Mouse (Mus musculus) bone marrow, adult 2 months (tissue): Measurements from ENCODE around the gene E2f3. TPM values are rescaled to one million over a fixed set of nuclear protein-coding genes. Genes with fewer than 3 reads are reported as not detected.

Source experiments
- H3K27ac ChIP-seq: fragments of 200-500 bp; 2 replicates; pipeline ENCODE4 v1.5.1; 2012; ENCODE audit warnings: low read depth, mild to moderate bottlenecking, control low read depth, inconsistent platforms, low read length; ENCODE audit not compliant: control insufficient read depth, poor library complexity, insufficient read depth
- H3K4me1 ChIP-seq: fragments of 200-500 bp; 2 replicates; pipeline ENCODE4 v1.6.1; 2011; ENCODE audit warnings: low read length; ENCODE audit not compliant: control insufficient read depth, insufficient read depth
- H3K4me3 ChIP-seq: fragments of 200-500 bp; replicated peaks from 2 replicates; pipeline ENCODE3; 2011; ENCODE audit warnings: mild to moderate bottlenecking, low read depth, low read length, control low read depth; ENCODE audit not compliant: control insufficient read depth
- CTCF ChIP-seq: fragments of 200-500 bp; IDR thresholded peaks from 2 replicates; pipeline ENCODE4 v1.5.1; 2011; ENCODE audit warnings: low read length, control low read depth; ENCODE audit not compliant: control insufficient read depth, insufficient read depth
- POLR2A ChIP-seq: fragments of 200-500 bp; IDR thresholded peaks from 2 replicates; pipeline ENCODE4 v1.6.1; 2011; ENCODE audit warnings: low read depth, mild to moderate bottlenecking, control low read depth, low read length, borderline replicate concordance; ENCODE audit not compliant: control insufficient read depth
- WGBS: fragments of 180-500 bp; shearing (Covaris S2); methylation state at CpG from one replicate; pipeline ENCODE4 v1.1.7; 2018; 5-methylcytosine and 5-hydroxymethylcytosine counted together
- polyA plus RNA-seq: library from polyadenylated mRNA; stranded (reverse); fragments of >200 nt; gene quantifications from 2 replicates; pipeline ENCODE4 v1.2.4, GENCODE M21; 2011; ENCODE audit warnings: low replicate concordance; ENCODE audit not compliant: missing spikeins, insufficient read depth, insufficient read length

The E2f3 gene
- polyA plus RNA-seq, 1 experiment, result 11.1 TPM

DNA sequence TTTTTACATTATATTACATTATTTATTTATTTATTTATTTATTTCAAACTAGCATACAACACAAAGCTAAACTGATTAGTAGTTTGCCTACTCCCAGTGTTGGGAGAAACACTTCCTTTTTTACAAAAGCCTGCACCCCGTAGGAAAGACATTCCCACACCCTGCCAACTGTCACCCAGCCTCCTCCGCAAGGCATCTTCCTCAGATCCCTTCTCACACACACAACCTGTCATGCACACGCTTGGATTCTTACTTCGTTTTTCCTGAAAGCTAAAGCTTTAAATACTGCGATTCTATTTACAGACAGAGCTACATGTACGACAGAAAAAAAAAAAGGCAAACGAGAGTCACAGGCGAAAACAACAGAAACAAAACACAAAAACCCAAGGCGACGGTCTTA lies 79.1 kb downstream of the E2f3 start:
- no peaks in the 10 kb centered on the region for H3K4me1 ChIP-seq
- H3K4me3 ChIP-seq, result no peak overlapping the region
- no peak for TF ChIP-seq CTCF
- TF ChIP-seq POLR2A, result no peak
- H3K27ac ChIP-seq, result no peak overlapping the region
- 89% methylated on average over 10 of the region's 10 CpGs for WGBS

DNA sequence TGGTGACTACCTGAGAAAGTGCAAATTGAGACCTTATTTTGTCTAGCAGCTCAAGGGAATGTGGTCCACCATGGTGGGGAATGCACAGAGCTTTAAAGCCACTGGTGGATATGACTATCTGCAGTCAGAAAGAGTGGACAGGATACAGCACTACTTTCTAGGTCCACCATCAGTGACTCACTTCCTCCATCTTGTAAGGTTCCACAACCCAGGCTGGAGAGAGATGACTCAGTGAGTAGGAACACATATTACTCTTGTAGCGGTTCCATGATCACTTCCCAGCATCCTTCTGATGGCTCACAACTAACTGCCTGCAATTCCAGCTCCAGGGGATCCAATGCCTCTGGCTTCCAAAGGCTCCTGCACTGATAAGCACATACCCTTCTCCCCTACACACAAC lies 82.5 kb downstream of the E2f3 start:
- no peak overlapping the region for H3K4me3 ChIP-seq
- WGBS, result 68% methylated on average over 1 of the region's 1 CpGs

DNA sequence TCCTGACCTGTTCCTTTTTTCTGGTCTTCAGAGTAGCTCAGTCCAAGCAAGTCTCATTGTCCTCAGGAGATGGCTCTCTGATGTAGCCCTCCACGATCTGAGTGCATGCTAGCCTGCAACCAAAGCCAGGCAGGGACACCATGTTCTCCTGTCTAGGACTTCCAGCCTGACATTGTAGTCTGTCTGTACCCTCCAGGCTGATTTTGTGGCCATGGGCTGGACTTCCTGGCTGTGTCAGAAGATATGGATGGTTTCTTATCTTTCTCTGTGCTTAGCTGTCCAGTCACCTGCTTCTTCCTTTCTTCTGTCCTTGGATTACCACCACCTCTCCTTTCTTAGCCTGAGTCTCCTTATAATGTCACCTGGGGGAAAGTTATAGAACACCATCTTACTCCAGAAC lies 83.2 kb downstream of the E2f3 start:
- H3K4me1 ChIP-seq, result no peaks in the 10 kb centered on the region; the same call in 1 of the 2 replicates
- WGBS, result 69% methylated on average over 1 of the region's 1 CpGs
- H3K27ac ChIP-seq, result no peak overlapping the region
- TF ChIP-seq CTCF (no peak), POLR2A (no peak)
- no peak overlapping the region for H3K4me3 ChIP-seq

More for the DNA sequence above, 82.5 kb downstream of the E2f3 start:
- Histone ChIP-seq H3K27ac (no peak overlapping the region), H3K4me1 (no peaks in the 10 kb centered on the region; the same call in 1 of the 2 replicates)
- no peak for TF ChIP-seq POLR2A
- TF ChIP-seq CTCF, result no peak

DNA sequence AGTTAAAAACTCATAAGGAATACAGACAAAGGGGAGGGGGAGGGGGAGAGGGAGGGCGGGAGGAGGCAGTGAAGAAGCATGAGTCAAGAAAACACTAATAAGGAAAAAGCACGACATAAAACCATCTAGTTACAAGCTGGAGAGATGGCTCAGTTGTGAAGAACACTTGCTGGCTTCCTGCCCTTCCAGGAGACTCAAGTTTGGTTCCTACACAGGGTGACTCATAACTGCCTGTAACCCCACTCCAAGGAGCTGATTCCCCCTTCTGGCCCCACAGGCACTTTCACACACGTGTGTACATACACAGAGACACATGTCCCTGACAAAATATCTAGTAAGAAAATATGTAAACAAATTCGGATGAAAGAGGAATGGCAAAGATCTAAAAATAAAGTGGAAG lies 84.2 kb downstream of the E2f3 start:
- no peak overlapping the region for H3K27ac ChIP-seq
- 70% methylated on average over 4 of the region's 4 CpGs for WGBS
- H3K4me1 ChIP-seq, result no peaks in the 10 kb centered on the region; the same call in 1 of the 2 replicates
- TF ChIP-seq CTCF (no peak), POLR2A (no peak)
- H3K4me3 ChIP-seq, result no peak overlapping the region

DNA sequence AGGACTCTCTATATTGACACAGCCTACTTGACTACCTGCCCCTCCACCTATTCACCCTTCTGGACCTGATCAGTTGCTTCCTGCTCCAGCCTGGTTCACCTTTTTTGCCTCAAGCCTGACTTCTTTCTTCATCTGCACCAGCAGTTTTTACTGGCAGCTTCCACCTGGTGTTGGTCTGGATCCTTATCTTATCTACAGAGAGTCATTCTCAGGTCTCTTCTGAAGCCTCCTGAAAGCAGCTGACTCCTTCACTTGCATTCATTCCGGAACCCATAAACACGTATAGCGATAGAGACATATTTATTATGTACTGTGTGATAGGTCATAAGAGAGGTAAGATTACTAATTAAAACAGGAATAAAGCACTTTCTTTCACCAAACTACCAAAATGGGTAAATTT lies 119.1 kb downstream of the E2f3 start:
- TF ChIP-seq CTCF (no peak), POLR2A (no peak)
- Histone ChIP-seq H3K4me3 (no peak overlapping the region), H3K27ac (no peak overlapping the region), H3K4me1 (no peaks in the 10 kb centered on the region)
- WGBS, result 90% methylated on average over 3 of the region's 3 CpGs

DNA sequence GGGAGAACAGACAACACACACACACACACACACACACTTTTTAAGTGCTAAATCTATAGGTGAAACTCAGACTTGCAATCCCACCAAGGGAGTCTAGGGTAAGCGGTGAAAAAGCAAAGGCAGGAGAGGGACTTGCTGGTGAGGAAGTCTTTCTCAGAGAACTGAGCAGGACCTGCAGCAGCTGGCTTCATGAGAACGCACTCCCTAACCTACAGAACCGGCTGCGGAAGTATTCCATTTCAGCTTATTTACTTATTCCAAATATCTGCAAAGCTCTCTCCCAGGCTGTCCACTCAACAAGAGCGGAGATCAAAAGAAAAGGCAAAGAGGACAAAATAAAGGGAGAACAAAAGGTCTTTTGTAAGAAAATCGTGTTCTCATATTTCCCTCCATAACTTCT lies 121.5 kb downstream of the E2f3 start:
- no peaks in the 10 kb centered on the region for H3K4me1 ChIP-seq
- 87% methylated on average over 6 of the region's 6 CpGs for WGBS
- TF ChIP-seq POLR2A (no peak), CTCF (no peak)

GRCm38 (mm10) chr13:29860087-29860486 lies 125.8 kb downstream of the E2f3 start:
- no peaks in the 10 kb centered on the region for H3K4me1 ChIP-seq
- WGBS, result 77% methylated on average over 2 of the region's 2 CpGs
- no peak overlapping the region for H3K27ac ChIP-seq
- TF ChIP-seq POLR2A (no peak), CTCF (no peak)
- no peak overlapping the region for H3K4me3 ChIP-seq

More for the DNA sequence above, 121.5 kb downstream of the E2f3 start:
- Histone ChIP-seq H3K27ac (no peak overlapping the region), H3K4me3 (no peak overlapping the region)

- 14% methylated on average over 4 of the region's 4 CpGs for WGBS
- Histone ChIP-seq H3K27ac (no peak overlapping the region), H3K4me1 (no peaks in the 10 kb centered on the region), H3K4me3 (no peak overlapping the region)
- no peak for TF ChIP-seq POLR2A
- TF ChIP-seq CTCF, result no peak
Observed at GRCm38 (mm10) chr13:29857436-29857835, 128.4 kb downstream of the E2f3 start.

Other genes with a start within 250 kb of the E2f3 start
- 4.9 and 11.5 TPM in 2 replicates for gene Cdkal1, start 130.4 kb downstream of the E2f3 start, polyA plus RNA-seq
- 0.66 and 2.9 TPM in 2 replicates for gene Mboat1, start 150.4 kb upstream of the E2f3 start, polyA plus RNA-seq